Mouse (Mus musculus) G1E (cell line): ENCODE measurements around the gene Ntm.

ENCODE experiments used
- CTCF ChIP-seq: IDR thresholded peaks from 2 replicates; pipeline ENCODE4 v1.5.1; 2012; ENCODE audit warnings: low read depth, low read length, inconsistent platforms, mixed read lengths
- GATA1 ChIP-seq: IDR thresholded peaks from 2 replicates; pipeline ENCODE4 v1.6.1; 2012; ENCODE audit warnings: borderline replicate concordance, low read length, inconsistent platforms, mixed read lengths
- GATA2 ChIP-seq: IDR thresholded peaks from 2 replicates; pipeline ENCODE4 v1.6.1; 2012; ENCODE audit warnings: low read depth, low read length, inconsistent platforms, borderline replicate concordance
- POLR2AphosphoS5 ChIP-seq: IDR thresholded peaks from 2 replicates; pipeline ENCODE4 v1.6.1; 2012; ENCODE audit warnings: low read depth, low read length, inconsistent platforms; ENCODE audit not compliant: insufficient replicate concordance
- TAL1 ChIP-seq: conservative IDR thresholded peaks from 2 replicates; pipeline ENCODE4 v1.6.1; 2012; ENCODE audit warnings: low read depth, low read length, inconsistent platforms, mixed read lengths

DNA sequence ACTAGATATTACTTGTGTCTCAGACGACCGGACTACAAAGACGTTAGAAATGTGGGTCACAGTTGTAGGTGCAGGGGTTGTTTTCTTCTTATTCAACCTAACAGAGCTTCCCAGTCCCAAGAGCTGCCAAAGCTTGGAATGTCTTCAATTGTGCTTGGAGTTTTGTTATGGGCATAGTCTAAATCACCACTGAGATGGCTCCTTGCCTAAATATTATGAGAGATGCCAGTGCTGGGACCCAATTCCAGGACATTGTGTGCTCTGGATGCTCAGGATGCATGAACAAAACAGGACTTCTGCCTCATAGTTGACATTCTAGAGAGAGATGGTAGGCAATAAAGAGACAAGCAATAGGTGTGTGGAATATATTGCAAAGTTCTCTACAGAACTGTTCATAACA, 591.6 kb downstream of the Ntm start:
- TF ChIP-seq CTCF (no peak), GATA1 (no peak), TAL1 (no peak), GATA2 (no peak), POLR2AphosphoS5 (no peak)
